Mouse (Mus musculus) brain, embryonic 14.5 days (tissue): ENCODE measurements around the gene Cep89.

Source experiments
- CTCF ChIP-seq: fragments of 200-500 bp; IDR thresholded peaks from 2 replicates; pipeline ENCODE4 v1.5.1; 2012; ENCODE audit warnings: inconsistent platforms, mild to moderate bottlenecking, moderate library complexity, borderline replicate concordance; ENCODE audit not compliant: insufficient read depth, insufficient read length; ENCODE audit errors: extremely low read depth
- POLR2A ChIP-seq: fragments of 200-500 bp; IDR thresholded peaks from 2 replicates; pipeline ENCODE4 v1.6.1; 2012; ENCODE audit warnings: mild to moderate bottlenecking, inconsistent platforms, borderline replicate concordance; ENCODE audit not compliant: poor library complexity, insufficient read depth, insufficient read length, severe bottlenecking; ENCODE audit errors: extremely low read depth

GRCm38 (mm10) chr7:35372483-35373017, 24.3 kb upstream of the Cep89 start:
- no peak for TF ChIP-seq POLR2A
- TF ChIP-seq CTCF = no peak
